Mouse (Mus musculus): Measurements from ENCODE around the gene Snrpn.
"Not testable (repeated sequence)": the region's sequence is repeated elsewhere in the genome, so short reads cannot be mapped to it uniquely, and the experiment has no call there.

Snrpn gene

GRCm38 (mm10) chr7:60139742-60140480, at the start of gene Snrpn:
TSS of gene Snrpn (minus strand) at chr7:60140219.
- no peak for DNase-seq (ENCODE audit: low spot score in 2 of 2)

GRCm38 (mm10) chr7:60170250-60171185, 30.5 kb upstream of the Snrpn start:
- no peak for DNase-seq (ENCODE audit: low spot score in 2 of 2)

- DNase-seq (ENCODE audit: low spot score in 2 of 2) = no peak
These were observed 14.7 kb downstream of the Snrpn start for GRCm38 (mm10) chr7:60125332-60125731.

GRCm38 (mm10) chr7:60123086-60123624, 16.9 kb downstream of the Snrpn start:
- DNase-seq (ENCODE audit: low spot score in 2 of 2) = not testable (repeated sequence)

GRCm38 (mm10) chr7:60122434-60123085, 17.5 kb downstream of the Snrpn start:
- DNase-seq (ENCODE audit: low spot score in 2 of 2) = no peak

- DNase-seq (ENCODE audit: low spot score in 2 of 2) = no peak
These were observed 42.7 kb downstream of the Snrpn start for GRCm38 (mm10) chr7:60097154-60097859.

DNA sequence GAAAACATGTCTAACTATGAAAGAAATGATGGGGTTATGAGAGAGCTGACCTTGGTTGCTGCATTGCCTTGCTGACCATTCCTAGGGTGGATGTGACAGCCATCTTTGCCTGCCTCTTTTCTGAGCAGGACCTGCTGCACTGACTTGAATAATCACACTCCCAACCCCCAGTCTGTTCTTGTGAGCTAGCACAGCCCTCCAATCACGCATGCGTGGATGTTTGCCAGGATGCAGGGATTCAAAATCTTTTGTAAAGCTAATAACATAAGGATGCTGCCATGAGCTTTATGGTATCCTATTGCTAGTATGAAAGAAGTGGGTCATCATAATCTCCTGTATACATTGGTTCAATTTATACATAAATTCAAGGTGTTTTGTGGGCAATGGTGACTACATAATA, 63.7 kb downstream of the Snrpn start:
- no peak for DNase-seq (ENCODE audit: low spot score in 2 of 2)

GRCm38 (mm10) chr7:60047481-60048201, 92.4 kb downstream of the Snrpn start:
- no peak for DNase-seq (ENCODE audit: low spot score in 2 of 2)

GRCm38 (mm10) chr7:60013186-60013585, 126.8 kb downstream of the Snrpn start:
- no peak for DNase-seq (ENCODE audit: low spot score in 2 of 2)

DNA sequence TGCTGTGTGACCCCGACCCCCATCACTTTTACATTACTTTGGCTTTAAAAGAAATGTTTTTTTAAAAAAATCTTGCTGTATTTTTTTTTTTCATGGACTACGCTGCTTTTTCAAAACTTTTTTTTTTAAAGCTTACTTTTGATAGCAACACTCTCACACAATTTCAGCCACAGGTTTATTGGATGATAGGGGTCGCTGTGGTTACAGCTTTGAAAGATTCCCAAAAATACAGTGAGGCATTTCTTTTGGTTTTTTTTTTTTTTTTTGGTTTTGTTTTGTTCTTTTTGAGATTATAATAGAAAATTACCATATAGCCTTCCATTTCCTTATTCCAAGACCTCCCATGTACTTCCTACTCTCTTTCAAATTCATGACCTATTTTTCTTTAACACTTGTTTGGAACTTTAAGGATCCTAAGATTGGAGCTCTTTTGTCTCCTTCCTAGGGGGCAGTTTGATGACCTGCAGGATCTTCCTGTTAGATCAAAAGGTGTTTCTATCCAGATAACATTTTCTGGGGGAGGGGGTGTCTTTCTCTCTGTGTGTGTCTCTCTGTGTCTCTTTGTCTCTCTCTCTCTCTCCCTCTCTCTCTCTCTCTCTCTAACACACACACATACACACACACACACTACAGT, 132.2 kb downstream of the Snrpn start:
- no peak for DNase-seq (ENCODE audit: low spot score in 2 of 2)

DNA sequence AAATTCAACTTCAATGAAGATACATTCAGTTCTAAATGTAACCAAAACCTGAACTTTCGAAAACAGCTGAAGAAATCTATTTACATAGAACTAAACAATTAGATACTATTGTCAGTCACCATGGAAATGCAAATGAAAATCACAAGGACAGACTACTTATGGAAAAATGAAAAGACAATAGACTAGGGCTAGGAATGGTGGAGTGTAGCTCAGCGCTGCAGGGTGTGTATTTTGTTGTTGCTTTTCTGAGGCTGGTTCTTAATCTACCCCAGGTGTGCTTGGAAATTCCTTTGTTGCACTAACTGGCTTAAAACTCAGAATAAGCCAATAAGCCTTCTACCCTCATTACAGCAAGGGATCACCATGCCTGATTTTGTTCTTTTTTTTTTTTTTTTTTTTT, 133.8 kb downstream of the Snrpn start:
- no peak for DNase-seq (ENCODE audit: low spot score in 2 of 2)

GRCm38 (mm10) chr7:60004606-60005330, 135.3 kb downstream of the Snrpn start, which contains the start of the genes Snurf and Gm38393:
TSS of gene Snurf (minus strand) at chr7:60005049.
TSS of gene Gm38393 (minus strand) at chr7:60005064.
- peak; percentile 12 to 20 for DNase-seq (ENCODE audit: low spot score in 2 of 2)

- DNase-seq (ENCODE audit: low spot score in 2 of 2) = peak in 1 of 2 experiments; percentile 7
These were observed 136.0 kb downstream of the Snrpn start for GRCm38 (mm10) chr7:60003921-60004605.

DNA sequence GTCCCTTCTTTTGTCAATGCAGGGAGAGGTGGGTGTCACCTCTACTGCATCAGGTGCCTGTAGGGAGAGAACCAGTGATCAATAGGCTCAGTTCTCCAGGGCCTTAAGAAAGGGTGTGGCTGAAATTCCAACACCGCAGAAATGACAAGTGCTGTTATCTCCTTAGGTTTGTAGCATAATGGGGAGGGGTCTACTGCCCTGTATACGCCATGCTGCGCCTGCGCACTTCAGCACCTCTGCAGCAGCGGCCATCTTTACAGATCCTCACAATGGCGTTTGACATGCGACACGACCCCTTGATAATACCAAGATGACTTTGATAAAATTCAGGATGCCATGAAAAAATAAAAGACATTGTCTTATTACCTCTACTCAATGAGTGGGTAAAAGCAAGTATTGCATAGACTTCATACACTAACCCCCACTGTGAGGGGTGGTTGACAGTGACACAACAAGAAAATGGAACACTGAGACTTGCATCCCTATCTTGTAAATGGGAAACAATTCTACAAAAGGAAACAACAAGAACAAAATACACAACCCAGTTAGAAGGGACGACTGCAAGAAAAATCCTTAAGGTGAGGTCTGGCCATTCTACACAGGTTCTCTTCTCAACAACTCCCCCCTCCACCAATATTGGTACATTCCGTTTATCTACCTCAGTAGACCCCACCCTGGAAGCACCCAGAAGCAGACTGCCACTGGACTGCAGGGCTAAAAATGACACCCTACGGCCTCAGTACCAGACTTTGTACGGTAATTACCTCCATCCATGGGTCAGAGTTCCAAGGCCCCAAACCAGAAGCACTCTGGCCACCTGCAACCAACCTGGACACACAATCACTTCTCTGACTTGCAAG, 136.8 kb downstream of the Snrpn start:
- DNase-seq (ENCODE audit: low spot score in 2 of 2) = no peak

- no peak for DNase-seq (ENCODE audit: low spot score in 2 of 2)
These were observed 161.4 kb downstream of the Snrpn start for GRCm38 (mm10) chr7:59978646-59979045.

Data from urinary bladder, adult 18-20 months (tissue).